Mouse (Mus musculus) ES-Bruce4 (cell line): ENCODE measurements at regions not wholly inside any gene's neighbourhood (a gene's known extent, or its start where the extent isn't known, plus 50 kb on each side); places are given as distances from the start of the nearest gene placed in this dataset.

Experiments used
- CTCF ChIP-seq: IDR thresholded peaks from one replicate; pipeline ENCODE4 v1.8.1; 2011; ENCODE audit warnings: low read depth, low read length
- EP300 ChIP-seq: IDR thresholded peaks from 2 replicates; pipeline ENCODE4 v1.6.1; 2011; ENCODE audit warnings: low read depth, low read length; ENCODE audit not compliant: insufficient read depth
- POLR2A ChIP-seq: IDR thresholded peaks from one replicate; pipeline ENCODE4 v1.8.1; 2011; ENCODE audit warnings: low read length; ENCODE audit not compliant: insufficient read depth

GRCm38 (mm10) chr2:108090266-108090665, 799.8 kb downstream of the Kcna4 start:
- no peak for TF ChIP-seq EP300
- no peak for TF ChIP-seq POLR2A
- no peak for TF ChIP-seq CTCF
